Mouse (Mus musculus): ENCODE measurements around the gene E2f4.

The E2f4 gene

GRCm38 (mm10) chr8:105297511-105298192, at the start of gene E2f4:
E2f4 (plus strand) TSS chr8:105297663.
- peak; percentile 98 for DNase-seq (ENCODE audit: low spot score)

DNA sequence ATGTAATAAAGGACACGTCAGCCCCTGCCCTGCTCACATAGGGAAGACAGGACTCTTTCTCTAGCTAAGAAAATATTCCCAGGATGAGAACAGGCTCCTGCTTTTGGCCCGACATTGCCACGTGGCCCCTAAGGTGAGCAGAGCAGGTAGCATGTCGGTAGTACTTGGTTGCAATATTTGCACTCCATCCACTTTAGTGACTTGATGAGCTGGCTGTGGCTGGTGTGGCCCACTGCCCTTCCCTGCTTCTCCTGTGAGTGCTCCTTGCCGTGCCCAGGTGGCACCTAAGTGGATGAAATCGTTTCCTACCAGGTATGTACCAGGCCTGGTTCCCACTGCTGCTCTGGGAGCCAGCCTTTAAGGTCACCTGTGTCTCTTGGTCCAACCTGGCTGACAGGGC, 45.5 kb upstream of the E2f4 start:
- no peak for DNase-seq (ENCODE audit: low spot score)

DNA sequence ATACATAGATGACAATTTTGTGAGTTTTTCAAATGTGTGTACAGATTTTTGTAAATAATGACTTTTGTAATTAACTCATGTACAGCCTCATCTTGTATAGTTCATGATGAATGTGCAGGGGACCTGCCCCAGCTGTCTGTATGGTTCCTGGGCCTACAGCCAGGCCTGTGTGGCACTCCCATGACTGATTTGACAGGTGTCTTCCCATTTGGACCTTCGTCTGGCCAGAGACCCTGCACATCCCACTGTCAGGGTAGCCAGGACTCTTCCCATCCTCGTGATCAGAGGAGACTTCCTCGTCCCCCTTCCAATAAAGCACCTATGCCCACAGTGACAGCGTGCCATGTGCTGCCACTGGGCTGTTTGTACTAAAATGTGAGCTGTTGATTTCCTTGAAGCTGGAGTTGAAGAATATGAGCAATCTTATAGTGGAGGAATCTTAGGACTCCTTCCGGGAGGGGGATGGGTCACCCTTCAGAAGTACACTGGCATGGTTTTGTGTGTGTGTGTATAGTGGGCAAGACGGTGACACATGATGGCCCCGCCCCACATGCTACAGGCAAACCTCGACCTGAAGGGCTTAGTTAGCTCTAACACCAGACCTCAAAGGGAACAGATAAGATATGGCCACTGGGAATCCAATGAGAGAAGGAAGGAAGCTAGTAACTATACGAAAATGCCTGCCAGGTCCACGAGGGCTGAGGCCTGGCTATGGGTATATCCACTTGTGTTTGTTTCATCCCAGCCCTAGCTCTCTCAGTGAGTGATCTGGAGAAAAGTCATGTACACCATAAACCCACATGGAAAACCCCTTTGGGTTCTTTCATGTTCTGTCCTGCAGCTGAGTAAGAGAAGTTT, 44.6 kb upstream of the E2f4 start:
- no peak for DNase-seq (ENCODE audit: low spot score)

- no peak for DNase-seq (ENCODE audit: low spot score)
Measured at GRCm38 (mm10) chr8:105253766-105254151, 43.7 kb upstream of the E2f4 start.

DNA sequence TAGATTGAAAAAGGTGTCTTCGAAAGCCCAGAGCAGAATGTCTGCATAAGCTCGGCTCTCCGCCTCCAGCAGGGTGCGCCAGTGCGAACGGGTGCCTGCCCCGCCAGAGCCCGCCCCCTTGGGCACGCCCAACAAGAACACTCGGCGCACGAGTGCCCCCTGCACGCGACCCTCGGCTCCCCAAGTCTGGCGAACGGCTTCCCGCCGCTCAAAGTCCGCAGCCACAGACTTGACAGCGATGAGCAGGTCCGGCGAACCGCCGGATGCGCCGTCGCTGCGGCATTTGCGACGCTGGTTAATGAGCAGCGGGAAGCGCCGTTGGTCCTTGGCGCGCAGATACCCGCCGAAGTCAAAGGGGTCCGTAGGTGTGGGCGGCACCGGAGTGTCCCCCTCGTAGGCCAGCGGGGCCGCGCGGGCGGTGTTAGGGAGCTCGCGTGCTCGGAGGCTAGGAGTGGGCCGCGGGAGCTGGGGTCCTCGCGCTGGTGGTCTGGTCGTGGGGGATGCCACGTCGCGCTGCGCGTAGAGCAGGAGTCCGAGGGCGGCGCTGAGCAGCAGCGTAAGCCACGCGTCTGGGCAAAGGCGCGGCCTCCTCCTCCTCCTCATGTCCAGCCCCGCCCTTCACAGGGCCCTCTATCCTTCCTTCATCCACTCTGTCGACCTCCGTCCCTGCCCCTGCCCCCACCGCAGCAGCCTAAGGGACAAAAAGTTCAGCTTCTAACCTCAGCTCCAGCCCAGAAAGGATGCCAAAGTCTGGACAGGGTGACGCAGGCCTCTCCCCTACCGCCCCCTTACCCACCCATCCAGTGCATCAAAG, 43.1 kb upstream of the E2f4 start:
- peak; percentile 94 for DNase-seq (ENCODE audit: low spot score)

- peak; percentile 64 for DNase-seq (ENCODE audit: low spot score)
Measured at GRCm38 (mm10) chr8:105254966-105255350, 42.5 kb upstream of the E2f4 start, which contains the start of gene B3gnt9. B3gnt9 (minus strand) TSS chr8:105255153.

DNA sequence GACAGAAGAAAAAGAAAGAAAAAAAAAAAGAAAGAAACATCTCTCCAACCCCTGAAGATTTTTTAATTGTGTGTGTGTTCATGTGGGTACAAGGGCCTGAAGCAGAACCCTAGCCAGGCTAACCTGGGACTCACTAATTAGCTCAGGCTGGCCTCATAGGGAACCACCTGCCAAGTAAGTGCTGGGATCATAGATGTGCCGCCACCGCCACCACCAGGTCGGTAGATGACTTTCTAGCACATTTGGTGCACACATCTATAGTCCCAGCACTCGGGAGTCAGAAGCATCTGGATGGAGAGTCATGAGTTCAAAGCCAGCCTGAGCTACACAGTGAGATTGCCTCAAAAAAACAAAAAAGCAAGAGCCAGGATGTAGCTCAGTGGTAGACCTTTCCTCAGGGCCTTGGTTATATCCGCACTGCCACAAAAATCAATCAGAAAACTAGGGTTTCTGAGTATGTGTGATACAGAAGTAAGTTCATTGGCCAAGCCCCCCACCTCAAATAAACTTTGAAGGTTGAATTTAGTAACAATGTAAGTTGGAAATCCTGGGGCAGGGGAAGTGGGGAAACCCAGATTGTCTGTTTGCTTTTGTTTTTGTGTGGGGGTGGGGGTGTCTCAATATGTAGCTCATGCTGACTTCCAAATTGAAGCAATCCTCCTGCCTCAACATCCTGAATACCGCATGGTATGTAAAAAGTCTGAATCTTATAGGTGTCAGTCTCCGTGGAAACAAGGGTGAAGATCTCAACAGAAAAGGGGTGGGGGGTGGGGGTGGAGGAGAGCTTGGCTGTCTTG, 39.9 kb upstream of the E2f4 start:
- peak; percentile 3 for DNase-seq (ENCODE audit: low spot score)

GRCm38 (mm10) chr8:105258911-105259720, 38.3 kb upstream of the E2f4 start:
- peak; percentile 70 for DNase-seq (ENCODE audit: low spot score)

GRCm38 (mm10) chr8:105259721-105260320, 37.6 kb upstream of the E2f4 start:
- DNase-seq (ENCODE audit: low spot score), result peak; percentile 91

GRCm38 (mm10) chr8:105260371-105261099, 36.9 kb upstream of the E2f4 start:
- DNase-seq (ENCODE audit: low spot score), result no peak

- no peak for DNase-seq (ENCODE audit: low spot score)
Measured at GRCm38 (mm10) chr8:105261326-105261980, 36.0 kb upstream of the E2f4 start.

DNA sequence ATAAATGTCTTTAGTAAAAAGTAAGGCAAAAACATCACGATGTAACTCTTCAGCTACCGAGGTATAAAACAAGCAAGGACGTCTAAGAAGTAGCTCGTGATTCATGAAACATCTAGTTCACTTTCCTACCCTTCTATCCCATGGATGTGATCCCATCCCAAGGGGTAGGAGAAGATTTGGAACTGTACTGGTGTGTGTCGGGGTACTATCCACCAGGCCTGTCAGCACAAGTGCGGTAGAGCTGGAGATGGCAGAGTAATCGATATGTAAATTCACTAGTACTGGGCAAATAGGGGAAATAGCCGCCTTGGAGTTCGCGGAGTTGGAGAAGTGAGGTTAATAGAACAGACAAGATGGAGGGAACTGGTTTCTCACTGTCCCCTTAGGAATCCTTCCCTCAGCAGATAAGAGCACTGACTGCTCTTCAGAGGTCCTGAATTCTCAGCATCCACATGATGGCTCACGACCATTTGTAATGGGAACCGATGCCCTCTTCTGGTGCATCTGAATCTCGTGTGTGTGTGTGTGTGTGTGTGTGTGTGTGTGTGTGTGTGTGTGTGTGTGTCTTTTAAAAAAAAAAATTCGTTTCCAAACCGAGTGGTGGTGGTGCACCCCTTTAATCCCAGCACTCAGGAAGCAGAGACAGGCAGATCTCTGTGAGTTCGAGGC, 34.1 kb upstream of the E2f4 start:
- DNase-seq (ENCODE audit: low spot score), result no peak

- peak; percentile 77 for DNase-seq (ENCODE audit: low spot score)
Measured at GRCm38 (mm10) chr8:105264024-105264982, 33.2 kb upstream of the E2f4 start, which contains the start of the genes Tradd and Fbxl8. Tradd (minus strand) TSS chr8:105264609. Fbxl8 (plus strand) TSS chr8:105264648.

DNA sequence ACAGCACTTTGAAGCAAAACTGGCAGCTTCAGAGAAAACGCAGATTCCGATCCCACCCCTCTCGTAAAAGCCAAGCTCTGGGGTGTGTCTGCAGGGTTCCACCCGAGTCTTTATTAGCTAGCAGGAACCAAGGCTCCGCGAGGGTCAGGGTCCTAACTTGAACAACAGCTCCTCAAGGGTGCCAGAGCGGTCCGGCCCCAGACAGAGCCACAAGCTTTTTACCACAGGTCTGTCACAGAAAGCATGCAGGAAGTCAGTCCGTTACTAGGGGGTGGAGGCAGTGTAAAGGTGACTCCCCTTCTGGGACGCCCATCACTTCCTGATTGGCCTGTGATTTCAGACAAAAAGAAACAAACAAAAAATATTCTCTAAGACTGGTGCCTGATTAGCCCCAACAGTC, 32.3 kb upstream of the E2f4 start:
- no peak for DNase-seq (ENCODE audit: low spot score)

- DNase-seq (ENCODE audit: low spot score), result no peak
Measured at GRCm38 (mm10) chr8:105266775-105267174, 30.7 kb upstream of the E2f4 start.

- DNase-seq (ENCODE audit: low spot score), result peak; percentile 86
Measured at GRCm38 (mm10) chr8:105268342-105269074, 29.0 kb upstream of the E2f4 start.

DNA sequence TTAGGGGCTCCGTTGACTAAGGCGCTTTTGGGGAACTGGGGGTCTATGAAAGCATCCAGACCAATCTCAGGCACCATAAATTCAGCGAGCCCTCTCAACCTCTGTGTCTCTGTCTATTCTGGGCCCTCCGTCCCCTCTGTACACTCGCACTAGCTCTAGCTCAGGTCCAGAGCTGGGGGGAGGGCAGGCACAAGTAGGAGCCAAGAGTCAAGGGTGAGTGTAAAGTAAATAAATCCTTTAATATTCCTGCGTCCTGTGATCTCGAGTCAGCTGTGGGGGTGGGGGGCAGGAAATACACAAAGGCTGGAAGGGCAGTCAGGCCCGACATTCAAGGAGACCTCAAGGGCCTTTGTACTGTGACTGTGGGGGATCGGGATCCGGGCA, 28.4 kb upstream of the E2f4 start:
- DNase-seq (ENCODE audit: low spot score), result no peak
